Mouse (Mus musculus) brain, embryonic 14.5 days (tissue): ENCODE data around the gene Rhbdd1.

Experiments used
- CTCF ChIP-seq: fragments of 200-500 bp; IDR thresholded peaks from 2 replicates; pipeline ENCODE4 v1.5.1; 2012; ENCODE audit warnings: inconsistent platforms, mild to moderate bottlenecking, moderate library complexity, borderline replicate concordance; ENCODE audit not compliant: insufficient read depth, insufficient read length; ENCODE audit errors: extremely low read depth
- POLR2A ChIP-seq: fragments of 200-500 bp; IDR thresholded peaks from 2 replicates; pipeline ENCODE4 v1.6.1; 2012; ENCODE audit warnings: mild to moderate bottlenecking, inconsistent platforms, borderline replicate concordance; ENCODE audit not compliant: poor library complexity, insufficient read depth, insufficient read length, severe bottlenecking; ENCODE audit errors: extremely low read depth

- TF ChIP-seq POLR2A (no peak), CTCF (no peak)
Measured at GRCm38 (mm10) chr1:82461041-82461440, 144.8 kb downstream of the Rhbdd1 start.
